Mouse (Mus musculus): Measurements from ENCODE around the gene Txnrd1.

DNA sequence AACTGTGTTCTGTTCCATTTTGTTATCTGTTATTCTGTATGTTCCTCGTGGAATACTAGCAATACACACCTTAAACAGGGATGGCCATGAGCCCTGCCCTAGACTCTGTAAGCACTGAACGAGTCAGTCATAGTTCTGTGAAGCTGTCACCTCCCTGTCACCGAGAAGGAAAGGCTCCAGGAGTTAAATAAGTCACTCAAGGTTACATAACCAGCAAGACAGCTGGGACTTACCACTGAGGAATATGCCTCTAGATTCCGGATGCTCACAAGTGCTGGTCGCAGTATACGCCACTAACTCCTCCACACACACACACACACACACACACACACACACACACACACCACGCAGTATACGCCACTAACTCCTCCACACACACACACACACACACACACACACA is 11.0 kb downstream of the Txnrd1 start:
- TF ChIP-seq POLR2A (IDR thresholded peaks at IDR 0.05; ENCODE audit: borderline replicate concordance, insufficient read depth, low read length) (no peak), CTCF (IDR thresholded peaks at IDR 0.05; ENCODE audit: borderline replicate concordance, insufficient read depth, low read depth, low read length) (no peak)

Measured in cerebellum, adult 2 months (tissue).